Mouse (Mus musculus) ES-E14 (cell line): ENCODE results near the gene Nolc1. TPM values are rescaled to one million over a fixed set of nuclear protein-coding genes. Genes with fewer than 3 reads are reported as not detected.
A peak's percentile ranks its signal among the peaks of the same experiment; 100 is the strongest.

Experiments
- DNase-seq: peaks from one replicate; pipeline ENCODE4 v3.0.0-alpha.2; 2013; ENCODE audit warnings: low read depth, low spot score
- H3K27ac ChIP-seq: 2 replicates; pipeline ENCODE4 v1.5.1; 2012; ENCODE audit warnings: low read depth, mild to moderate bottlenecking, low read length, moderate library complexity, mixed read lengths; ENCODE audit not compliant: poor library complexity, insufficient read depth, severe bottlenecking
- H3K36me3 ChIP-seq: 2 replicates; pipeline ENCODE4 v1.6.1; 2012; ENCODE audit warnings: mild to moderate bottlenecking, low read length, moderate library complexity, mixed read lengths; ENCODE audit not compliant: control insufficient read depth, poor library complexity, insufficient read depth, severe bottlenecking
- H3K4me1 ChIP-seq, 2 experiments: fragments of 150-350 bp in 1 of 2; sonication (generic) in 1 of 2; 2 replicates each; pipeline ENCODE4 v1.6.1; 2012; ENCODE audit warnings: low read length in 2 of 2, mild to moderate bottlenecking in 1 of 2, mixed read lengths in 1 of 2; ENCODE audit not compliant: control insufficient read depth in 2 of 2, insufficient read depth in 2 of 2, poor library complexity in 1 of 2
- H3K4me3 ChIP-seq, 2 experiments: fragments of 150-350 bp in 1 of 2; sonication (generic) in 1 of 2; 2 replicates each; pipeline ENCODE4 v1.5.1; 2012; ENCODE audit warnings: low read length in 2 of 2, low read depth in 1 of 2, mild to moderate bottlenecking in 1 of 2, mixed read lengths in 1 of 2; ENCODE audit not compliant: insufficient read depth in 1 of 2, poor library complexity in 1 of 2, severe bottlenecking in 1 of 2
- H3K9ac ChIP-seq: 2 replicates; pipeline ENCODE4 v1.6.1; 2012; ENCODE audit warnings: low read depth, mild to moderate bottlenecking, low read length, mixed read lengths; ENCODE audit not compliant: poor library complexity, insufficient read depth, severe bottlenecking
- H3K9me3 ChIP-seq: fragments of 150-350 bp; sonication (generic); 2 replicates; pipeline ENCODE4 v1.6.1; 2012; ENCODE audit warnings: low read depth, mild to moderate bottlenecking, low read length; ENCODE audit not compliant: control insufficient read depth, insufficient read depth
- CHD2 ChIP-seq: IDR thresholded peaks from 2 replicates; pipeline ENCODE4 v1.6.1; 2014; ENCODE audit warnings: mild to moderate bottlenecking, low read depth, low read length, inconsistent platforms
- HCFC1 ChIP-seq: IDR thresholded peaks from 2 replicates; pipeline ENCODE4 v1.6.1; 2012; ENCODE audit warnings: low read length, inconsistent platforms, borderline replicate concordance; ENCODE audit not compliant: insufficient read depth
- MAFK ChIP-seq: IDR thresholded peaks from 2 replicates; pipeline ENCODE4 v1.6.1; 2014; ENCODE audit warnings: mild to moderate bottlenecking, low read depth, low read length, inconsistent platforms; ENCODE audit not compliant: insufficient read depth
- ZC3H11A ChIP-seq: IDR thresholded peaks from 2 replicates; pipeline ENCODE4 v1.6.1; 2012; ENCODE audit warnings: low read depth, mild to moderate bottlenecking, inconsistent platforms, low read length, borderline replicate concordance
- ZNF384 ChIP-seq: IDR thresholded peaks from 2 replicates; pipeline ENCODE4 v1.6.1; 2012; ENCODE audit warnings: low read depth, low read length, inconsistent platforms
- in situ Hi-C, 2 experiments: fragments of 600-800 bp; cut with MboI; formaldehyde crosslinking; loops; one replicate each; pipeline ENCODE4 v1.15.1; 2025; ENCODE audit warnings: low sequenced_read_pairs in 2 of 2, inconsistent platforms in 1 of 2; ENCODE audit not compliant: unreplicated experiment in 2 of 2
- total RNA-seq: library from RNA; depleted of rRNA; stranded (reverse); fragments of 300-350 nt; gene quantifications from 2 replicates; pipeline ENCODE4 v1.2.3, GENCODE M21; 2012

Nolc1 gene
- total RNA-seq, 1 experiment: 140 TPM

DNA sequence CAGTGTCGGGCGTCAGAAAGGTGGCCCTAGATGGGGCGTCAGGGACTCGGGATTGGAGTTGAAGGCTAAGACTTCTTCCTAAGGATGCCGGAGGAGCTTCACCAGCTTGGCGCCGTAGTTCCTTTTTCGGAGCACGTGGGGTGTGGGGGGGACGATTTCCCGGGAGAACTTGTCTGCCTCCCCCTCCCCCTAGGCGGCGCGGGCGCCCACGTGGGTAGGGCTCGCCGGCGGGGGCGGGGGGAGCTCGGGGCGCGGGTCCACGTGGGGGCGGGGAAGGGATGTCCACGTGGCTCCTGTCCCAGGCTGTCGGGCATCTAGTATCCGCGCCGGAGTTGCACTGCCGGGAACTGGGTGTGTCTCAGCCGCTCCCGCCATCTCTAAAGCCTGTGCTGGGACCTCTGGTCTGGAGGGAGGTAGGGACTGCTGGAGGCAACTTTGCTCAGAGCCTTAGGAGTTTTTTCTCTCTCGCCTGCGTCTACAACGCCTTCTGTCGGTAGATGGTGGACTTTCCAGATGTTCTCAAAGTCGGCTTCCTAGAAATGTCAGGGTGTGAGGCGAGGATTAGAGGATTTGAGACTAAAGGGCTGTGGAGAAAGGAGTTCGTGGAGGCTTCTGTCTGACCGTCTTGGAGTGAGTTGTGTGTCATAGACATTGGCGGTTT is 18.6 kb upstream of the Nolc1 start:
- H3K9me3 ChIP-seq: no peaks in the 10 kb centered on the region
- no peak for TF ChIP-seq MAFK
- TF ChIP-seq ZNF384: 0 out of 2 replicates have a peak, but pooled peaks have one; percentile 15
- peak; percentile 8; the same call in 1 of the 2 replicates for TF ChIP-seq HCFC1
- peak overlapping the region; percentile 98 for H3K9ac ChIP-seq
- peak overlapping the region; percentile 84 to 92 for H3K4me3 ChIP-seq
- in situ Hi-C loops: no loop called here
- H3K36me3 ChIP-seq: peaks cover 7% of the 10 kb centered on the region
- H3K27ac ChIP-seq: peak overlapping the region; percentile 95
- peak; percentile 74 for DNase-seq
- peaks cover 3% of the 10 kb centered on the region in 2 experiments; a peak in 3 of 4 replicates for H3K4me1 ChIP-seq

DNA sequence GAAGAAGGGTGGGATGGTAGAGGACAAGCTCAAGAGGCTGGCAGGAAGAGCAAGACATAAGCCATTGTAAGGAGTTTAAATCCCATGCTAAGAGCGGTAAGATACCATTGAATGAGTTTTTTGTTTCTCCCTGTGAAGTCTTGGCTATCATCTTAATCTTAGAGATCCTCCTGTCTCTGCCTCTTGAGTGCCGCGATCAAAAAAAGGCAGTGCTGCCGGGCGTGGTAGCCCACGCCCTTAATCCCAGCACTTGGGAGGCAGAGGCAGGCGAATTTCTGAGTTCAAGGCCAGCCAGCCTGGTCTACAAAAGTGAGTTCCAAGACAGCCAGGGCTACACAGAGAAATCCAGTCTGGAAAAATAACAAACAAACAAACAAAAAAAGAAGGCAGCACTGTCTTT is 17.2 kb upstream of the Nolc1 start:
- TF ChIP-seq ZNF384 (no peak), HCFC1 (no peak), CHD2 (no peak), ZC3H11A (no peak), MAFK (no peak)
- Histone ChIP-seq H3K27ac (no peak overlapping the region; the same call in 1 of the 2 replicates), H3K4me1 (peaks cover 3% of the 10 kb centered on the region in 2 experiments; a peak in 3 of 4 replicates), H3K36me3 (peaks cover 21% of the 10 kb centered on the region), H3K9me3 (no peaks in the 10 kb centered on the region), H3K9ac (no peak overlapping the region), H3K4me3 (peak overlapping the region; percentile 84 to 92; a peak in 3 of 4 replicates)
- in situ Hi-C loops: no loop called here
- no peak for DNase-seq

- TF ChIP-seq HCFC1 (no peak), CHD2 (no peak), ZC3H11A (no peak), ZNF384 (no peak), MAFK (no peak)
- H3K9me3 ChIP-seq: no peaks in the 10 kb centered on the region
- H3K27ac ChIP-seq: no peak overlapping the region
- in situ Hi-C loops: no loop called here
- H3K9ac ChIP-seq: no peak overlapping the region
- H3K4me3 ChIP-seq: no peak overlapping the region
- DNase-seq: no peak
- H3K36me3 ChIP-seq: peaks cover 43% of the 10 kb centered on the region
- peaks cover 3% of the 10 kb centered on the region in 2 experiments; a peak in 3 of 4 replicates for H3K4me1 ChIP-seq
These were observed 14.8 kb upstream of the Nolc1 start for GRCm38 (mm10) chr19:46060845-46061244.

DNA sequence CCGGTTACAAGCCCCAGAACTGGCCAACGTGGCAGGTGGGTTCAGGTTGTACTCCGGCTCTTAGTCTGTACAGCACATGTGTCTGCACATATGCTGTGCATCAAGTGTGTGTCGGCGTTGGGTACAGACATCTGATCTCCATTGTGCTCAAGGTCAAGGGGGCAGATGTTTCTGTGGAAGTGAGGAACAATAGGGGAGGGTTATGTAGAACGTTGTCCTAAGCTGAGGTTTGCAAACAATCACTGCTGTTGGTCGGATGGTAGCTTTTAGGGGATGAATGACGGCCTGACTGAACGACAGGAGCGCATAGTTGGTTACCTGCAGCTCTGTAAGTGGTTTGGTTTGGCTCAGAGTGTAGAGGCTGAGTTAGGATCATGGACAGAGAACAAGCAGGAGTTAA is 7.6 kb upstream of the Nolc1 start:
- peaks cover 9 to 16% of the 10 kb centered on the region in 2 experiments for H3K4me1 ChIP-seq
- peaks cover 75% of the 10 kb centered on the region for H3K36me3 ChIP-seq
- in situ Hi-C loops: no loop called here
- H3K9me3 ChIP-seq: no peaks in the 10 kb centered on the region
- no peak overlapping the region for H3K9ac ChIP-seq
- H3K4me3 ChIP-seq: no peak overlapping the region
- TF ChIP-seq HCFC1 (no peak), MAFK (no peak), CHD2 (no peak), ZC3H11A (no peak), ZNF384 (no peak)
- no peak for DNase-seq
- no peak overlapping the region for H3K27ac ChIP-seq

DNA sequence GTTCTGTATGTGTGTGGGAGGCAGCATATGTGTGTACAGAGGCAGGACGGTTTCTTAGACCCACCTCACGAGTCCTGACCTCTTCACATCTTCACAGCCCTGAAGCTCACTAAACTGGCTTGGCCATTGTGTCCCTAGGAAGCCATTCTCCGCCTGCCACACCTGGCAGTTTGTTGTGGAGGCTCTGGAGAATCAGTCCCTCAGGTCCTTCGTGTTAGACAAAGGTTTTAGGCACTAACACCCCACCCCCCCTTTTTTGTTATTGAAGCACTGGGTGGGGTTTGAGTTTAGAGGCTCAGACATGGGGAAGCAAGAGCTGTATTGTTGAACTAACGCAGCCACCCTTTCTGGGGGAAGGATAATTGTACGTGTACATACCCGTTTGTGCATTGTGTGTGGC is 2.4 kb upstream of the Nolc1 start:
- H3K27ac ChIP-seq: peak overlapping the region; percentile 76
- peaks cover 43% of the 10 kb centered on the region for H3K36me3 ChIP-seq
- in situ Hi-C loops: no loop called here
- no peak overlapping the region for H3K9ac ChIP-seq
- H3K4me3 ChIP-seq: no peak overlapping the region
- no peak for DNase-seq
- no peaks in the 10 kb centered on the region for H3K9me3 ChIP-seq
- H3K4me1 ChIP-seq: peaks cover 12 to 24% of the 10 kb centered on the region in 2 experiments
- no peak for TF ChIP-seq HCFC1
- no peak for TF ChIP-seq MAFK
- TF ChIP-seq CHD2: no peak
- TF ChIP-seq ZC3H11A: no peak
- TF ChIP-seq ZNF384: no peak
